Mouse (Mus musculus): Measurements from ENCODE around the gene 2310030G06Rik.

DNA sequence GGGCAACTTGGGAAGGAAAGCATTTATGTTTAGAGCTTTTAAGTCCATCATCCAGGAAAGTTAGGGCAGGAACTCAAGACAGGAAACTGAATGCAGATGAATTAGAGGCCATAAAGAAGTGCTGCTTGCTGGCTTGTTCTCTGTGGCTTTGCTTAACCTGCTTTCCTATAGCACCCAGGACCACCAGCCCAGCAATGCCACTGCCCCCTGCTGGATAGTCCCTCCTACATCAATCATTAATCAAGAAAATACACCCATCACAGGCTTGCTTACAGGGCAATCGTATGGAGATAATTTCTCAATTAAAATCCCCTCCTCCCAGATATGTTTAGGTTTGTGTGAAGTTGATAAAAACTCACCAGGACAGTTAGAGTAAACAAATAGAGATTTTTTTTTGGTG is 17.0 kb upstream of the 2310030G06Rik start:
- TF ChIP-seq CTCF (IDR thresholded peaks at IDR 0.05) (peak; percentile 70), EP300 (IDR thresholded peaks at IDR 0.05) (no peak)
